Mouse (Mus musculus) left cerebral cortex, postnatal 10 days (tissue): ENCODE results near the gene Slc9a9. TPM values are rescaled to one million over a fixed set of nuclear protein-coding genes. Genes with fewer than 3 reads are reported as not detected.

Source experiments
- DNase-seq, 2 experiments: peaks; one replicate each; pipeline ENCODE4 v3.0.0; 2021 to 2022; ENCODE audit warnings: low spot score in 2 of 2, mixed read lengths in 1 of 2; ENCODE audit errors: extremely low spot score in 1 of 2
- intact Hi-C: fragments of 180-260 bp; cut with DNase I; formaldehyde crosslinking; loops from one replicate; pipeline ENCODE4 v1.15.1; 2025
- total RNA-seq, 2 experiments: library from RNA; stranded (reverse); gene quantifications; 2 replicates each; pipeline ENCODE4 v1.2.3; 2021

Gene Slc9a9
- total RNA-seq, 2 experiments from 2014 or later: 13.8 to 15.5 TPM

DNA sequence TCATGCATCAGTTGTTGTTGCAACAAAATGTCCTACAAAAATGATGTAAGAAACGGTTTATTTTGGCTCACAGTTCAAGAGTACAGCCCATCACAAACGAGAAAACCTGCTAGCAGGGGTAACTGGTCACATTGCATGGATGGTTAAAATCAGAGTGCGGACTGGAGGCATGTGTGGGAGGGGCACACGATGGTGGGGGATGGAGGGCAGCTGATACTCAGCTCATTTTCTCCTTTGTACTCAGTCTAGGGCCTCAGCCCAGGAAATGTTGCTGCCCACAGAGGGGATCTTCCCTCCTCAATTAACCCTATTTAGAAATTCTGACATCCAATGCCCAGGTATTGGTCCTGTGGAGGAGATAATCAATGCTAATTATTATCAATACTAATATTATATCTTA, 98.8 kb downstream of the Slc9a9 start:
- intact Hi-C loops: no loop called here
- DNase-seq: no peak

DNA sequence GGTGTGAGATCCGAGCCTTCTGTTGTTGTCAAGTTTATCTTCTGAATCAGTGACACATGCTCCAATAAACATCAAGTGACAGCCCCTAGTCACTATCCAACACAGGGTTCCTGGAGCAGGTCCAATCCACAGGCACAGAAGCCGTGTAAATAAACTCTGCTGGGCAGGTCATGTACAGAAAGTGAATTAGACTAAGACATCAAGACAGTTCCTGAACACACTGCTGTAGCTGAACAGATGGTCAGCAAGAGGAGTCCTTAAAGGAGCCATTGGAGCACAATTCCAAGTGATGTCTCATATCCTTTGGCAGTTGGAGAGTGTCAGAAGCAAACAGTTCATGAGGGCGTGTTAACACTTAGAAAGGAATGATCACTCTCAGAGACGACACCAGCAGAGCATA, 103.6 kb downstream of the Slc9a9 start:
- intact Hi-C loops: no loop called here
- DNase-seq: no peak

DNA sequence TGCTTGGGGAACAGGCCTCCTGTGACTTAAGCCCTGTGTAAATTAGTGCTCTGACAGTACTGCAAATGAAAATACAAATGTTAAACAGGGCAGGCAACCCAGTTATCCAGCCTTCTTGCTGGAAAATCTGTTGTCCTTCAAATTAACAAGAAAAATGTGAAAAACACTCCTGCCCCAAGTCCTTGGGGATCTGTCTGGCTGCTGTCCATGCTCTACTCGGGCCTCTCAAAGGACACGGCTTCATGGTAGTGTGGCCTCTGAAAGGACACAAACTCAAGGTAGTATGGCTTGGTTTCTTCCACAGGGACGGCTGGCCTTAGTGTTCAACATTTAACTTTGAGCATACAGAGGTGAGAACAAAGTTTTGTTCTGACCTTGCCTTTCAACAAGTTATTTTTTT, 118.6 kb downstream of the Slc9a9 start:
- DNase-seq: no peak
- intact Hi-C loops: no loop called here

DNA sequence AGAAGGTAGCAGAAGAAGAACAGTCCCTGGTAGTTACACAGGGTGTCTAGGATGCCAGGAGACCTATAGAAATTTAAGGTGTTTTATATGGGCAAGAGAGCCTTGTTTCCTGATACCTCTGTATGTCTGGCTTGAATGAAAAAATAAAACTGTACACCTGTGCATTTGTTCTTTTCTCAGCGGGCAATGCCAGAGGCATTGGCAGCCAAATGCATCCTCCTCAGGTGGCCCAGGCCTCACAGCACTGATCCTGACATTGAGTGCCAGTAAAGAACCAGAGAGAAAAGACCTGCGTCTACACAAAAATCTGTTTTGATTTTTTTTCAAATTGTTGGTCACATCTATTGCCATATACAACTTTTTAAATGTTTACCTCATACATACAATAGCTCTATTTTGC, 121.3 kb downstream of the Slc9a9 start:
- intact Hi-C loops: no loop called here
- no peak for DNase-seq

DNA sequence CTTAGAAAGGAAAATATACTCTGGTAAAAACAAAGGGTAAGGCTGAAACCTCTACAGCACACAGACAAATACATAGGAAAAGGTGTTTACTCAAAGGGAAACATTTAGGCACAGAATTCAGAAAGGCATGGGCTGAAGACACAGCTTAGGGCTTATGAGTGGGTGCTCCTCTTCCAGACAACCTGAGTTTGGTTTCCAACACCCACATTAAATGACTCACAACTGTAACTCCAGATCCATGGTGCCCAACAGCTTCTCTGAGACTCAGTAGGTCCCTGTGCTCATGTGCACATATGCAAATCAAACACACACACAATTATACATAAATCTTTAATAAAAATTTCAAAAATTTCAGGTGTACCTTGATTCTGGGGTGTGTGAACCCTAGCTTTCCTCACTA, 133.4 kb downstream of the Slc9a9 start:
- DNase-seq: no peak
- intact Hi-C loops: no loop called here

DNA sequence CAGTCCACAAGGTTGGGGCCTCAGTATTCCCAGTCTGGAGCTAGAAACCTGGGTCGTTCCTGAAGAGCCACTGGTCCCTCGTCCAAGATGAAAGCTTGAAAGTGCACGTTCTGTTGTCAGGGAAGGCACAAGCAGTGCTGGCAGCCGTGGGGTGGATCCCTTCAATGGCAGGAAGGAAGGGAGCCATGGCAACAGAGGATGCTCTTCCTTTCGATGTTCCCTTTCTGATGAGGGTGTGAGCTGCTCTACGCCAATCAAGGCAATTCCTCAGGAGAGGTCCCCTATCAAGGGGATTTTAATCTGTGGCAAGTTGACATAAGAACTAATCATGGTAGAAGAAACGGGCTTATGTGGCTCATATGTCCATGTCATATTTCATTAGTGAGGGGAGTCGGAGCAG, 135.8 kb downstream of the Slc9a9 start:
- no peak for DNase-seq
- intact Hi-C loops: no loop called here

DNA sequence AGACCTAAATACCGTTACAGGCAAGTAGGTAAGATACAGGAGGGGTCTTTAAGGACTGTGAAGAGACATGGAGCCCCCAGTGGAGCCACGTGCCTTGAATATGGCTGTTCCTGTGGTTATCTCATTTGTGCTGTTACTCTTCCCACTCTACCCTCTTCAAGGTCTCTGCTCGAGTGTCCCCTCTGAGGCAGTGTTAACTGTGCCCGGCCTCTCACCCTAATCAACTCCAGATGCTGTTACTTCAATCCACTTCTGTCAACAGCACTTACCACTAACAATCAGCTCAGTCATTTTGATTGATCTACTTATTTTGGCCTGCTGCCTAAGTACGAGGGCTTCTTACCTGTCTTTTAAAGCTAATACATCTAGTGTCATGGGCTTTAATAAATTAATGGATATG, 145.8 kb downstream of the Slc9a9 start:
- intact Hi-C loops: no loop called here
- no peak for DNase-seq

DNA sequence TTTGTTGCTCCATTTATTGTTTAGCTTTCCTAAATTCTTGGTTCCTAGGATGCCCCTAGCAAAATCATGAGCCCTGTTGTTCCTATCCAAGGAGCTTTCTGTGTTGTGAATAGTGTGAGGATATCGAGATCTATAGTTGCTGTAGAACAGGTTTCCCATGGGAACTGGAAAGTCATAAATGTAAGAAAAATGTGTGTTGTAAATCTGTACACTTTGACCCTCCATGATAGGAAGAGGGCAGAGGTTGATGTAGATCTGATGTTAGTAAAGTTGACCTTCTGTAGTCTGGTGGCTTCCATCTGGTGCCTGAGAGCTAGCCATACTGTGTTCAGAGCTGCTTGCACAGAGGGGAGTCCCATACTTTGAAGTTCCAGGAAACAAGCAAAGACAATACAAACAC, 151.6 kb downstream of the Slc9a9 start:
- intact Hi-C loops: no loop called here
- DNase-seq: no peak

DNA sequence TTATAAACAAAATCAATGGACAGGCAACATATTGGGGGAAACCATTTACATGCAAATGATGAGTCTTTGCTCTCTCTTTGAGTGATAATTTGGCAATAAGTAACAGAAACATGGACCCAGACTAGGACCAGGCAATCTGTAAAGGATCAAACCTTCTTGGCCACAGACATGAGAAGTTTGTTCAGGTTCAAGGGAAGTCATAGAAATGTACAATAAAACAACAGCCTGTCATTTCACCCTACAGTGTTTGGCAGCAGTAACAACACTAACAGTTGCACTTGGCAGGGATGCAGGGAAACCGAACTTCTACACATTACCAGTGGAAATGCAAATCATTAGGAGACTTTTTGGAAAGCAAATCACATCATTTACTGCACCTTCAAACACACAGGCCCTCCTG, 164.1 kb downstream of the Slc9a9 start:
- intact Hi-C loops: loop anchor here (10.0 kb wide), 1 partner anchor 571 kb away; the partner anchor contains the start of gene Chst2
- DNase-seq: no peak

DNA sequence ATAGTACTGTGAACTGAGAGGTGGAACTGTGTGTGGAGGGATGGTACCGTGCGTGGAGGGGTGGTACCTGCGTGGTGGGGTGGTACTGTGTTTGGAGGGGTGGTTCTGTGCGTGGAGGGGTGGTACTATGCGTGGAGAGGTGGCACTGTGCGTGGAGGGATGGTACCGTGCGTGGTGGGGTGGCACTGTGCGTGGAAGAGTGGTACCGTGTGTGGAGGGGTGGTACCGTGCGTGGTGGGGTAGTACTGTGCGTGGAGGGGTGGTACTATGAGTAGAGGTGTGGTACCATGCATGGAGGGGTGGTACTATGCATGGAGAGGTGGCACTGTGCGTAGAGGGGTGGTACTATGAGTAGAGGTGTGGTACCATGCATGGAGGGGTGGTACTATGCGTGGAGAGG, 167.7 kb downstream of the Slc9a9 start:
- DNase-seq: no peak
- intact Hi-C loops: loop anchor here (10.0 kb wide), 1 partner anchor 567 kb away; the partner anchor contains the start of gene Chst2

DNA sequence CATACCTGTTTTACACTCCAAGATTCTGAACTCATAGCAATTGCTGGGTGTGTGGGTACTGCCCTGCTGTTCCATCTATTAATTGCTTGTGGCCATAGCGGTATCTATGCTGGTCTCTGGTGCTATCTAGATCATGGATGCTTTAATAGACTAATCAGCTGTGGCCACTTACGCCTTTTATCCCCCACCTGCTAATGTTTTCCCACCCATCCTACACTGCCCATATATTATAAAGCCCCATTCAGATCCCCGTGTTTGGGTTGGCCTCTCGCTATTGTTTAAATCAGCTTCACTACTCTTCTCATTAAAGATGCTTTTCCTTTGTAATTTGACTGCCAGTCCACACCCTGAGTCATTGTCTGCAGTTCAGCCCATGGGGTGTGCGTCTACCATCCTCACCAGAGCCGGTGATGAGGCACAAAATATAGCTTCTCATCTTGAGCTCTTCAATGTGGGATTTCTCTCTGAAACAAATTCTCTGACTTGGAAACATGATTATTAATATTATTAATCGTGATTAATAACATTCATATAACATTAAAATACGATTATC, 168.8 kb downstream of the Slc9a9 start:
- intact Hi-C loops: loop anchor here (10.0 kb wide), 1 partner anchor 566 kb away; the partner anchor contains the start of gene Chst2
- no peak for DNase-seq

DNA sequence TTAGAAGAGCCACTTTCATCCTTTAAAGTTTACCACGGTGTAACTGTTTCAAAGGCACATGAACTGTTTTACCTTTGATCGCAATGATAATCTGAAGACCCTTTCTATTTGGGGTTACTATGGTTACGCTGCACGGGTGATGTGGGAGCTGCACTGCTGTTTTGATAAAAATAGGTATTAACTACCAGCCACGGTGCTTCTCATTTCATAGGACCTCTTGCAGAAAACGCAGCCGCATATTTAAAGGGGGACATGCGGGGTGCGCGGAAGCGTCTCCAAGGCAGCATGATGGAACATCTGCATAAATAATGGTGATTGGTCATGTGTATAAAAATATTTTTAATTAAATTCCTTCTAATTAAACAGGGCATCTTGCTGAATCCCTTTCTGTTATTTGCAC, 169.5 kb downstream of the Slc9a9 start:
- intact Hi-C loops: loop anchor here (10.0 kb wide), 1 partner anchor 566 kb away; the partner anchor contains the start of gene Chst2
- no peak for DNase-seq

DNA sequence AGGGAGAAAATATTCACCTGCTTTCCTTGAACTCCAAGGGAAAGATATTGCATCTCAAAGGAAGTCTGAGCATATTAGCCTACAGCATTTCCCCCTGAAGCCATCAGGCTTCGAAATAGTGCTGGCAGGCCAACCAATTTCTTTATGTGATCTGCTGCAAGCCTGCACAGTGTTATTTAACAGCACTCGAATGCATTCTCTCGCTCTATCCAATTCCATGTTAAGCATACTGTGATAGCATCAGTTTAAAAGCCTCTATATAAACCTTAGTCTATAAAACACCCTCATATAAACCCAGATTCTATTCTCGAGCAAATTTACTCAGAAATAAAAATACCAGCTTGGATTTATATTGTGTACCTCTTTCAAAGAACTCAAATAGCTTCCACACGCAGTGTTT, 170.7 kb downstream of the Slc9a9 start:
- intact Hi-C loops: no loop called here
- no peak for DNase-seq

DNA sequence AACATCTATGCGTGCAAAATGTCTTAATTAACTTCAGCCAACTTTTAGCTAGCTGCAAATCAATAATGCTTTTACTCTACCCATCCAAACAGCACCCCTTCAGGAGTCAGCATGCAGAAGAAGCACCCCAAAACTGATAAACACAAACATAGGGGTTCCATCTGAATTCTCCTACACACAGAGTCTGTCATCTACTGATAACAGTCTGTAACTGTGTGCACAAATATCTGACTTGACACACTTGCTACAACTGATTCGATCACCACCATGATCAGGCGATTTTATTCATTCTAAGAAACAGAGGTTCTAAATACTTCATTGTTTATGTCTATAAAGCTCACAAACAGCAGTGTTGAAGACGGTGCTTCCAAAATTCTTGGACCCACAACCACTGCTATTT, 171.3 kb downstream of the Slc9a9 start:
- intact Hi-C loops: no loop called here
- DNase-seq: no peak

DNA sequence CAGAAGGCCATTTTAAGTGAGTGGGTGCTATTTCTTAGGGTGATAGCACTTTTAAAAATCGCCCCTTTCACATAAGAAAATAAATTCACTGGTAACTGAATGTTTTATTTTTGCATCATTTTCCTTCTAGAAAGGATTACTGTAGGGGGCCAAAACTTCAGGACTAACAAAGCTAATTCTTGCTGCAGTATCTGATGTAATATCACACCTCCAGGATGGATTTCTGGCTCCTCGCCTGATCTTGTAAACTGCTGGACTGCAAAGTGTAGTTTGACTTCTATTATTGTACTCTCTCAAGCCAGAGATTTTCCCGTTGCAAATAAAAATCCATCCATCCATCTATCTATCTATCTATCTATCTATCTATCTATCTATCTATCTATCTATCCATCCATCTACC, 174.5 kb downstream of the Slc9a9 start:
- intact Hi-C loops: no loop called here
- DNase-seq: no peak

DNA sequence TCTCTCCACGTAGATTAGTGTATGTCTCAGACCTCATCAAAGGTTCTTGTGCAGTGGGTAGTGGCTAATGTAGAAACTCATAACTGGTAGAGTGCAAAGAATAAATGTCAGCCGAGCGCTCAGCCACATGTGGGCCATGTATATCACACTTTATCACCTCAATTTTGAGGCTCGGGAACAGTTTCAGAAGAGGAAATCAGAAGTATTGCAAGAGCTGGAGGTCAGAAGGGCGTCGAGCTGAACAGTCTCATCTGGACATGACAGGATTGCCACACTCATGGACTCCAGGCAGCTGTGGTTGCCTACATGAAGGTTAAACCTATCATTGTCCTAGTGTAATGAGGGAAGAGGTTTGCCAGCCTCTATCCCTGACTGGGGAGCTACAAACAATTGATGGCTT, 177.9 kb downstream of the Slc9a9 start:
- DNase-seq: no peak
- intact Hi-C loops: no loop called here

DNA sequence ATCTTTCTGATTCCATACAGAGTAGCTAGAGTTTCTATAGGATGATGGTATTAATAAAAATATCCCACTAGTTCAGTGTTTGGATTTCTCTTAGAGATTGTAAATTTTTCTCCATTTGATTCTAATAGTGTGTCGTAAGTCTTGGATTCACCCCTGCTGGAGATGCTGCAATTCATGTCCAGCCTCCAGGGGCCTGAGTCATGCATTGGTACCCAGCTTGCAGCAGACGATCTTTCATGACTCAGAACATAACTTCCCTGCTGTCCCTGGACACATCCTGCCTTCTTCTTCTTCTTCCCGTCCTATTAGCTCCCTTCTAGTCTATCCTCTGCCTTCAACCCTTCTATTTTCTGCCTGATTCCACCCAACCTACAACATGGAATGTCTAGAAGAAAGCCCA, 181.8 kb downstream of the Slc9a9 start:
- DNase-seq: no peak
- intact Hi-C loops: no loop called here

DNA sequence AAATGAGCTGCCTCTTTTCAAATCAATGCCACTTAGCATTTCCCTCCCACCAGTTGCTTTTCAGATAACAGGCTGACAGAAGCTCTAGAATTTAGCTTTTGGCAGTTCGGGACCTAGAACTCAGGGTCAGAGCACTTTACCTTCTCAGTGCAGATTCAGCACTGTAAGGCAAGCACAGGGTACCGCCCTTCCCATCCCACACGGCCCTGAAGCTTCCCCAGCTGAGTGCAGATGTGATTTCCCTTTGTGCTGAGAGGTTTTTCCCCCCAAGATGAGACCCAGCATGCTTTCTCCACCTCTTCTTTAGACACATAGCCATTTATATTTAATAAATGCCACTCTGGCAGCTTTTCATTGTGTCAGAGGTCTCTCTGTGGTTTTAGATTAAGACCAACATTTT, 186.4 kb downstream of the Slc9a9 start:
- intact Hi-C loops: no loop called here

DNA sequence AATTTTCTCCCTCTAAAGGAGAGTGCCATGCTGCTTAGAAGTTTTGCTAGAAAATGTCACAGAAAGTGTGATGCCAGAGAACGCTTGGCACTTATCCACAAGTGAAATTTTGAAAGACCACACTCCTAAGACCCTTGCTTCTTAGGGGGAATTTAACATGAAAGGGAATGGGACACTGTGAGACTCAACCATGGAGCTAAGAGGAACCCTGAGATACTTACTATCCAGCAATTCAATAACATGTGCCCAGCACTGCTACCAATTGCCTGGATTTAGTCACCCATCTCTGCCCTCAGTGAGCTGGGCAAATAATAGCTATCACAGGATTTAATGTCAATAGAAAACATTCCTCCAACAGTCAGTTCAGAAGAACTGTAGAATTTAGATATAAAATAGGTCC, 198.8 kb downstream of the Slc9a9 start:
- intact Hi-C loops: no loop called here
- DNase-seq: no peak

More for the DNA sequence above, 186.4 kb downstream of the Slc9a9 start:
- no peak for DNase-seq

DNA sequence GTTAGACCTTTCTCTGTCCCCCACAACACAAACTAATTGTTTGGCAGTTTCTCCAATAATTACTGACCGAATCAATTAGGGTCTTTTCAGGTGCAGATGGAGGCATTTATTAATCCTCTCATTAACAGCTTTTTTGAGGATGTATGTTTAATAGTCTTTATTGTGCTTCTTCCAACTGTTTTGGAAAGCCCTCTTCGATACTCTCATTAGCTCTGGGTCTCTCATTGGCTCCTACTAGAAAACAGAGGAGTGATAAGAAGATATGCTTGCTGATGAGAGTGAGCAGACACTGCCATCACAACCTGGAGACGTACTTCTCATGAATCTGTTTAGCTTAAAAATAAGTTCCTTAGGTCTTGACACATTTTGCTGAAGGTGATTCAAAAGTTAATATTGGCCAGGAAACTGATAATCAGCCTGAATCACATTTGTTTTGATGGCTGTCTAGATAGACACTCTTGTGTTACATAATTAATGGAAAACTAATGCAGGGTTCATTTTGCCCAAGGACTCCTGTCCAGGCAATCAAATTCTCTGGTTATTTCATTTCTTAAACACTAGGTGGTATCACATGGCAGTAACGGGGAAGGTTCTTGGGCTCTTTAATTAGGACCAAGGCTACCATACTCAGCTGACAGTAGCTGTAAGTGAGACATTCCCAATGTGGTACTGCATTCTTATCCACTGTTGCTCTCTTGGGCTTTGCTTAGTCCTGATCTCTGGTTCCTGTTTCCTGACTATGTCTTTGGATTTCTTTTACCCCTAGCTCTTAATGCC, 199.5 kb downstream of the Slc9a9 start:
- intact Hi-C loops: no loop called here
- no peak for DNase-seq

DNA sequence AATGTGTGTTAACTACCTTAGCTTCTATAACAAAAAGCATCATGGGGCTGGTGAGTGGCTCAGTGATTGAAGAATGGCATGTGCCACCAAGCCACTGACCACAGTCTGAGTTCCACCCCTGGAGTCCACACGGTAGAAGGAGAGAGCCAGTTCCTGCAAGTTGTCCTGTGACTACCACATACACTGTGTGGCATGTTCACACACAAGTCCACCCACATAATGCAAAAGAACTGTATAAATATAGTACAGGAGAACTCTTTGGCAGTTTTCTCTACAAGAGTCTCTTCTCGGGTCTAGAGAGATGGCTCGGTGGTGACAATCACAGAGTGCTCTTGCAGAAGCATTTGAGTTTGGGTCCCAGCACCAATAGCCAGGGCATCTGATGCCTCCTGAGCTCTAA, 212.8 kb downstream of the Slc9a9 start:
- intact Hi-C loops: no loop called here
- no peak for DNase-seq
